Mouse (Mus musculus) splenic B cell, adult 2 months (primary cell): ENCODE data around the gene Tmem199.
"Not testable (repeated sequence)": the region's sequence is repeated elsewhere in the genome, so short reads cannot be mapped to it uniquely, and the experiment has no call there.

Experiments
- DNase-seq: peaks from one replicate; pipeline ENCODE4 v3.0.0-alpha.2; 2011; ENCODE audit warnings: low read depth, low spot score
- H3K27me3 ChIP-seq: 2 replicates; pipeline ENCODE4 v1.6.1; 2012; ENCODE audit warnings: mild to moderate bottlenecking, low read length, moderate library complexity, mixed read lengths; ENCODE audit not compliant: control insufficient read depth, poor library complexity, insufficient read depth, severe bottlenecking
- H3K36me3 ChIP-seq: 2 replicates; pipeline ENCODE4 v1.6.1; 2012; ENCODE audit warnings: mild to moderate bottlenecking, low read length, moderate library complexity, mixed read lengths; ENCODE audit not compliant: control insufficient read depth, poor library complexity, insufficient read depth, severe bottlenecking

The Tmem199 gene

GRCm38 (mm10) chr11:78536080-78536689 lies 24.2 kb upstream of the Tmem199 start, which contains the start of the genes Tnfaip1 and Ift20:
Tnfaip1 (minus strand) TSS chr11:78536332.
Ift20 (plus strand) TSS chr11:78536361.
- DNase-seq = peak; percentile 99
- Histone ChIP-seq H3K36me3 (peaks cover 1% of the 10 kb centered on the region; the same call in 1 of the 2 replicates), H3K27me3 (no peaks in the 10 kb centered on the region)

- Histone ChIP-seq H3K27me3 (no peaks in the 10 kb centered on the region), H3K36me3 (peaks cover 1% of the 10 kb centered on the region; the same call in 1 of the 2 replicates)
- peak; percentile 44 for DNase-seq
Measured at GRCm38 (mm10) chr11:78535376-78536079, 23.6 kb upstream of the Tmem199 start.

GRCm38 (mm10) chr11:78534516-78534915 lies 22.5 kb upstream of the Tmem199 start:
- Histone ChIP-seq H3K27me3 (no peaks in the 10 kb centered on the region), H3K36me3 (no peaks in the 10 kb centered on the region; the same call in 1 of the 2 replicates)
- DNase-seq = no peak

- DNase-seq, H3K36me3 ChIP-seq, H3K27me3 ChIP-seq: not testable (repeated sequence)
Measured at GRCm38 (mm10) chr11:78531515-78531914, 19.5 kb upstream of the Tmem199 start.

GRCm38 (mm10) chr11:78531046-78531445 lies 19.1 kb upstream of the Tmem199 start:
- no peak for DNase-seq
- Histone ChIP-seq H3K36me3 (peaks cover 9% of the 10 kb centered on the region; the same call in 1 of the 2 replicates), H3K27me3 (no peaks in the 10 kb centered on the region)

GRCm38 (mm10) chr11:78530001-78530400 lies 18.0 kb upstream of the Tmem199 start:
- no peaks in the 10 kb centered on the region for H3K27me3 ChIP-seq
- H3K36me3 ChIP-seq = peaks cover 9% of the 10 kb centered on the region
- DNase-seq = no peak

- Histone ChIP-seq H3K36me3 (peaks cover 9% of the 10 kb centered on the region), H3K27me3 (no peaks in the 10 kb centered on the region)
- DNase-seq = no peak
Measured at GRCm38 (mm10) chr11:78528714-78529113, 16.7 kb upstream of the Tmem199 start.

GRCm38 (mm10) chr11:78524838-78525237 lies 12.9 kb upstream of the Tmem199 start:
- DNase-seq = no peak
- no peaks in the 10 kb centered on the region for H3K27me3 ChIP-seq
- H3K36me3 ChIP-seq = peaks cover 13% of the 10 kb centered on the region

- peaks cover 10% of the 10 kb centered on the region for H3K36me3 ChIP-seq
- no peak for DNase-seq
- H3K27me3 ChIP-seq = no peaks in the 10 kb centered on the region
Measured at GRCm38 (mm10) chr11:78523241-78523955, 11.4 kb upstream of the Tmem199 start.

GRCm38 (mm10) chr11:78522481-78522997 lies 10.6 kb upstream of the Tmem199 start:
- H3K27me3 ChIP-seq = no peaks in the 10 kb centered on the region

GRCm38 (mm10) chr11:78521880-78522279 lies 9.9 kb upstream of the Tmem199 start:
- no peak for DNase-seq
- Histone ChIP-seq H3K36me3 (peaks cover 8% of the 10 kb centered on the region), H3K27me3 (no peaks in the 10 kb centered on the region)

More at GRCm38 (mm10) chr11:78522481-78522997, 10.6 kb upstream of the Tmem199 start:
- peak; percentile 52 for DNase-seq
- peaks cover 10% of the 10 kb centered on the region for H3K36me3 ChIP-seq

- Histone ChIP-seq H3K27me3 (no peaks in the 10 kb centered on the region), H3K36me3 (peaks cover 3% of the 10 kb centered on the region)
- DNase-seq = no peak
Measured at GRCm38 (mm10) chr11:78518931-78519330, 7.0 kb upstream of the Tmem199 start.

- DNase-seq = peak; percentile 39
- Histone ChIP-seq H3K27me3 (no peaks in the 10 kb centered on the region), H3K36me3 (no peaks in the 10 kb centered on the region; the same call in 1 of the 2 replicates)
Measured at GRCm38 (mm10) chr11:78515549-78516325, 3.8 kb upstream of the Tmem199 start.
